Mouse (Mus musculus) erythroblast, embryonic 14.5 days (primary cell): ENCODE results near the gene Ergic1.

ENCODE experiments used
- GATA1 ChIP-seq: IDR thresholded peaks from 2 replicates; pipeline ENCODE4 v1.6.1; 2012; ENCODE audit warnings: low read length, inconsistent platforms, mixed read lengths
- TAL1 ChIP-seq: IDR thresholded peaks from 3 replicates; pipeline ENCODE4 v1.6.1; 2012; ENCODE audit warnings: low read length, inconsistent platforms, mixed read lengths

DNA sequence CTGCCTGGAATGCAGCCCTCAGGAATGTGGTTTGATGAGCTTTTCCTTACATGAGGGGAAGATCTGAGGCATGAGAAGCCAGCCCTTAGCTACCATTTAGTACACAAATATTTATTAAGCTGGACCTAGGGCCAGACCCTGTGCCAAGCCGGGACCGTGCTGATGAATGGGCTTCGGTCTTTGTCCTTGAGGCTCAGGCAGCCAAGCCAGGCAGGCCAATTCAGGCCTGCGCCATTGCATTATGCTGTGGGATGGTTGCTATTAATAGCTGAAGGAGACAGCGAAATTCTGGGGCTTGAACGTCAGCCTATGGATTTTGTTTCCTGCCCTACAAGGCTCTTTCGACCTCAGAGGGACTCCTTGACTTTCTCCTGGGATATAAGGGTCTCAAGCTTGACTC, 50.0 kb downstream of the Ergic1 start:
- TF ChIP-seq GATA1 (no peak), TAL1 (no peak)
